Mouse (Mus musculus) layer of hippocampus, postnatal 25 days (tissue): ENCODE measurements at regions not wholly inside any gene's neighbourhood (a gene's known extent, or its start where the extent isn't known, plus 50 kb on each side); places are given as distances from the start of the nearest gene placed in this dataset.

Experiments used
- DNase-seq, 2 experiments: peaks; one replicate each; pipeline ENCODE4 v3.0.0; 2022; ENCODE audit warnings: mixed read lengths in 2 of 2, low spot score in 1 of 2; ENCODE audit errors: extremely low spot score in 1 of 2

DNA sequence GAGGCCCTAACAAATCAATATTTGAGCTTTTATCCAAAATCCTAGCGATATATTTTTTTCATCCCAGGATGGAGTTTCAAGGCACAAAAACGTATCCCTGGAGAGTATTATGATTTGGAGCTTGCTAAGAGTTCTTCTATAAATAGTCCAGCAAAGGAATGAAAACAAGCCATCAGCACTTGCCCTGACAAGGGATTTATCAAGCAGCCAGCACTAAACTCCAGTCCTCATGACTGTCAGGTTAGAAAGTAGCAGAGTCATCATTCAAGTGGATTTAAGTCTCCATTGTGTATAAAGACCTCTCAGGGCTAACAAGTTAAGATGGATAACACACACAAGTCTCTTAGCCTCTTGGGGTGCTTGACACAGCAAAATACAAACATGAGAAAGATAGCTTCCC, 148.6 kb upstream of the Ust start:
- DNase-seq = no peak

DNA sequence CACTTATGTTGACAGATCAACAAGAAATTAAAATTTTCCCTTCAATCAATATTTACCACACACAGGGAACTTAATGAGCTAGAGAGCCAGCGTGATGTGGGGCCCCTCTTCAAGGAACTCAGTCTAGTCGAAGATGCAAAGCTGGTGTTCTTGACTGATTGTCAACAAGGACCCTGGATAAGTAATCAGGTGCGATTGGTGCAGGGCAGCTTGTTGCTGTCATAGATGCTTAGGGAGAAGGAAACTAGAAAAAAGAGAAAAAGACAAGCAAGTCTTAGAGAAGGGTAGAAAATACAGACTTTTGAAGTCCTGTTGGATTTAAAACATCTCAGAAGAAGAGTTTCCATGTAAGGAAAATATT, 140.3 kb upstream of the Ust start:
- DNase-seq = no peak

DNA sequence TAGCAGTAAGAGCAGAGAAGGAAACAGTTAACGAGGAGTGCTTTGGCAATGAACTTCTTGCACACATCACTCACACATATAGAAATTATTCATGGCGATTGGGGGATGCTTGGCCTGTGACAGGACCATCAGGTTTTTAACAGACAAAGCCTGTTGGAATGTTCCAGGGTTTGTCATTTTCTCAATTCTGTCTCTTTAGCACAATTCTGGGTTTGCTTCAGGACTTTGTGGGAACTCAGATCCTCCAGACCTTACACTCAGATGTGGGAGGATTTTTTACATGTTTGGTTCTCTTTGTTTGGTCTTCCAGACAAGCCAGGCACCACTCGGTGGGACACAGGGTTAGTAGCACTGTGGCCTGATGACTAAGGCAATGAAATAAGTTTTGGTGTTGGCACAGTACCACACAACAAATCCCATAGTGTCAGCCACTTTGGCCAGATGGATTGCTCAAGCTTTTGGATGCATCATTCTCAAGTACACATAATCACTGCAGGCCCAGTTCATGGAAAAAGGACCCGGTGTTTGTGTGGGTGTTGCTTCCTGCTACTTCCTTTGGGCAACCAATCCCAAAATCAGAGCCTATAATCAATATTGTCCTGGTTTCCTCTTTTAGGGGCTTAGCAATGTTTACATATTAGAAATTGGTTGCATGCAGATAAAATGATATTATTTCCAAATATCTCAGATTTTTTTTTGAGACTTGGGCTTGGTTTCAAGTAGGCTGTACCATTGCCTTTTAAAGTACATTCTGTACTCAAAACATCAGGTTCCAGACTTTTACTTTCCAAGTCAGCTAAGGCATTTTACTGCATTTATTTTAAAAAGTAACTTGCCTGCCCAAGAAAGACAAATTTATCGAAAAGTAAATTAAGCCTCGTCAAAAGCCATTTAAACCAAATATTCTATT, 139.7 kb upstream of the Ust start:
- DNase-seq = no peak

DNA sequence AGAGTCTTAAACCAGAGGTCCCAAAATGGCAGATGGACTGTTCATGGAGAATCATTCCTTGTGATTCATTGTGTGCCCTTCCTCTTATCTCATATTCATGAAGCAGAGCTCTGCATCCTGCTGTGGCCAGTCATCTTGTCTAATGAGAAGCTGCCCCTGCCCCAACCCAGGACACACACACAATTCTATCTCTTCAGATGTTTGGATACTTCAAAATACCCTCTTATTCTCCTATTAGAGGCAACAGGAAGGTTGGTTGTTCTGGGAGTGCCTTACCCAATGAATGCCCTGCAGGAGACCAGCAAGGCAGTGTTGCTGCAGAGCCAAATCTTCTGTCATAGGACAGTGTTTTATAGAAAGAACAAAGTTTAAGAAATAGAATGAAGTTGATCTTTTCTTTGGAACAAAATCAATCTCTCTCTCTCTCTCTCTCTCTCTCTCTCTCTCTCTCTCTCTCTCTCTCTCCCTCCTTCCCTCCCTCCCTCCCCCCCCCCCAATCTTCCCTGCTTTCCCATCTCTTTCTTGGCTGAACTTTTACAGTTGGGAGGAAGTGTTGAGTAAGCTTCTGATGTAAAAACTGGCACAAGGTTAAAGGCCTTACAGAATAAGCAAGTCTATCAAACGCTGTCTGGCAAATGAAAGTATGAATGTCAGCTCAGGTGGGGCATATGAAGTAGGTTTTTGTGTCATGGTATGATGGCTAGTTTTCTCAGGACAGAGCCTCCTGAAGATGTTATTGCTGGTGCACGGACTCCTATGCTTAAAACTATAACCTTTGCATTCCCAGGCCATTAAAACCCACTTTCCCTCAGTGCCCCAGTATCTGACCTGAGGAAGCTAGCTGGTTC, 138.8 kb upstream of the Ust start:
- no peak for DNase-seq

- no peak for DNase-seq
Measured at GRCm38 (mm10) chr10:8653651-8654050, 135.0 kb upstream of the Ust start.

- DNase-seq = no peak
Measured at GRCm38 (mm10) chr10:8642266-8642665, 123.6 kb upstream of the Ust start.

DNA sequence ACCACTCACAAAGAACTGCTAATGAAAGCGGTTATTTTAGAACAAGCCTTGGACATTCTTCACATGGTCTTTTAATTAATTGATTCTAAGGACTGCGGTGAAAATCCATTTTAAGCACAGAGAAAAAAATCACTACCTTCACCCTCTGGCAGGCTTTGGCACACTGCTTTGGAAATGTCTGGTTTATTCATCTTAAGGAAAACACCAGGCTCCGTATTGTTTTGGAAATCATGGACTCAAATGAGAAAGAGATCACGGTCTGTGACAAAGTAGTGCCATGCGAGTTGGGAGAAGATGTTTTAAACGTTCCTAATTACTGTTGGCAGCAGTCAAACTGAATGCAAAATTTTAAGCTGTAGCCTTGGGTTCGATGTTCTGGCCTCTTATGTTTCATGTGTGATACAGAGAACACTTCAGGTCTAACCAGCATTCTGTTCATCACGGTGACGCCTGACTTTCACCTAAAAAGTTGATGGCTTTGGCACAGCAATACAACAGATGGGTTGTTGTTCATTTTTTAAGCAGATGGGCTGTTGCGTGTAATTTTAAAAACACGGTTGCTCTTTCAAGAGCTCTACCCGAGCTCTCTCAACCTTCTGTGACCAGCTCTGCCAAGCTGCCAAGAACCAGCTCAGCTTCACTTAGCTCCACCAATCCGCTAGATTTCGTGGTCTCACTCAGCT, 105.7 kb upstream of the Ust start:
- peak in 1 of 2 experiments; percentile 5 for DNase-seq

DNA sequence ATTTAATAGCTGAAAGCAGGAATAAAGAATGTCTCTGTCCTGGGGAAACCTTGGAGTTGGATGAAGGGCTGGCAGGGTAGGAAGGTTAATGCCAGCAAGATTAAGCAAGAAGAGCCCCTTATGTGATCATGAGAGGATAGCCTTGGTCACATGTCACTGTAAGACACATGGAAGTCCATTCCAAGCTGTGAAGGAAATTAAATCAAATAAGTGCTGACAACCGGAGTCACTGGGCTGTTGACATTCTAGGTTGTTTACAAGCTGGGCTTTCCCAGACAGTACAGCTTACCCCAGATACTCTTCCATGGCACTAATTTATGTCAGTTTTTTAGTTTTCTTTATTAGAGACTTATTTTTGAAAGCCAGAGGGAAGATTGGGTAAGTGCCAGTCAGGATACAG, 100.1 kb upstream of the Ust start:
- DNase-seq = no peak

- no peak for DNase-seq
Measured at GRCm38 (mm10) chr10:8615452-8616025, 96.9 kb upstream of the Ust start.

DNA sequence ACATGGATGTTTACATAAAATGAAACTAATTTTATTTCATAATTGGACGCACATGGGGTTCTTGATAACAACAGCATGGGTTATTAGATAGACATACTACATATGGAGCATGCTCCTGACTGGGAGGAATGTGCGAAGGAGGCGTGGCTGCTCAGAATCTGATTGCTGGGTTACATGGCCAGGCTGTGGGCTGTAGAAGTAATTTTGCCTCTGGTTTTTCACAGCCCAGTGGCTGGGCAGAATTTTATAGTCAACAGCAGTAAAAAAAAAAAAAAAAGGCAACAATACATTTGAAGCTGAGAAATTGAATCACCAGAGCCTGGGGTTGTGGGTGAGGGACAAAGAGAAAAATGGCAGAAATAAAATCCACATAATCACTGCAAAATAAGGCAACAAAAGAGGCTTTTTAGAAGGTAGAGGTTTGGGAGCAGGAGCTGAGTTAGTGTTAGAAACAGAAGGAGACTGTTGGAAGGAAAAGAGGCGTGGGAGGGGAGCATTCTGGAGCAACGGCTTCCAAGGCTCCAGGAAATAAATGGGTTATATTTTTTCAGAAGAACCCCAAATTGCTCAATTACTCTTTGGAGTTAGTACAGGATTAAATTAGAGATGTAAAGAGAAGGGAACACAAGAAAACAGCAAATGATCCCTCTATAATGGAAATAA, 71.4 kb upstream of the Ust start:
- no peak for DNase-seq

DNA sequence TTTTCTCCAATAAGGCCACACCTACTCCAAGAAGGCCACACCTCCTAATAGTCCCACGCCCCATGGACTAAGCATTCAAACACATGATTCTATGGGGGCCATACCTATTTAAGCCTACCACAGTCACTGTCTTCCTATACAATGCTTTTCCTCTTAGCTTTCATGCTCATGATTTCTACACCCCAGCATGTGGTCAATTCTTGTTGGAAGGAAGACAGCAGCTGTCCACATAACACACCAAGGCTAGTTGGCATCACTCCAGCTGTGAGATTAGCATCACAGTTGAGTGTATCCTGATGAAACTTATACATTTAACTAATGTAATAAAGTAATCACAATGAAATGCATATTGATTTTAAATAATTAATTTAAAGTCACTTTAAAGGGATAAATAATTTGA, 70.5 kb upstream of the Ust start:
- DNase-seq = no peak

DNA sequence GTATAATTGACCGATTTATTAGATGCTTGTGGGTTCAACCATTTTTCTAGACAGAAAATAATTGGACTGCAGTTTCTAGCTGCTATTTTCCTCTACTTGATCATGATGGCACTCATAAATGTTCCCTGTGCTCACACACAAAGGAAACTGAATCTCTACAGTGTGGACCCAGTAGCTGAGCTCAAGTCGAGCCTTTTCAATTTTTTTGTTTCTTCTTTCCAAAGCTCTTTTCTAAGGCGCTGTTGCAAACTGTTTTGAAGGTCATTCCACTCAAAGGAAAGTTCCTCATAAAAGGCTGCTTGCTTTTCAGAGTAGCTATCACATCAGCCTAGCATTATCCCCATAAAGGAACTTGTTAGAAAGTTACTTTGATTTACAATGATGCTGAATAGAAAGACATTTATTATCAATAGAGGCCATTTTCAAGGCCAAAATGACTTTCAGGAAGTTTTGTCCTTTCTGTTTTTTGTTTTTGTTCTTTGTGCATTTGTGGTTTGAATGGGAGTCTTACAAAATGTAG, 65.8 kb upstream of the Ust start:
- DNase-seq = no peak

- DNase-seq = no peak
Measured at GRCm38 (mm10) chr10:8583552-8584388, 65.1 kb upstream of the Ust start.

- no peak for DNase-seq
Measured at GRCm38 (mm10) chr10:8580298-8580697, 61.7 kb upstream of the Ust start.

DNA sequence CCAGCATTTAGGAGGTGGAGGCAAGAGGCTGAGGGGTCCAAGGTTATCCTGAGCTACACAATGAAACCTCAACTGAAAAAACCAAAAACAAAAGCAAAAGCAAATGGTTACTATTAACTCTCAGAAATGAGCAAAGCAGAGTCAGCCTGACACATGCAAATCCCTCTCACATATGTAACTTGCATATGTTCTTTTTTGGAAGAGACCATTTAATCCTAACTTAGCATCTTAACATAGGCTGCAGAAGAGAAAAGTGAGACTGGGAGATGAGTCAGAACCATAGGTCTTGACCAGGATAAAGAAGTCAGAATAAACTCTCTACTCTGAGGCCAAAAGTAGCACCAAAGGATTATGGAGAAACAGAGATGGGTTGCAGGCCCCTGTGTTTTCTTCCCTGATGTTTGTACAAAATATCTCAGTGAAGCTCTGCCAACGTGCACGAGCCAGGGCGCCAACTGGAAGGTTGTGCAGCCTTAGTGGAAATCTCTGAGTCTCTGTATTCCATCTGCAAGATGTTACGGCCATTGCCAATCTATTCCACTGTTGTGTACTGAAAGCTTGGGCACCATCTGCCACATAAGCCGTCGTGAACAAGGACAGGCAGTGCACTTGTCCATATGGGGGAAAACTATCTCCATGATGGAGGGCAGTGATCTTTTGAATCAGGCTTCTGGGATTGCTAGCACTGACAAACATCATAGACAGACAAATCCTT, 59.2 kb upstream of the Ust start:
- no peak for DNase-seq
